Mouse (Mus musculus): Measurements from ENCODE around the gene Cmah. TPM values are rescaled to one million over a fixed set of nuclear protein-coding genes. Genes with fewer than 3 reads are reported as not detected.

Gene Cmah
- polyA plus RNA-seq, 1 experiment from 2014 or later = 0.04 TPM

DNA sequence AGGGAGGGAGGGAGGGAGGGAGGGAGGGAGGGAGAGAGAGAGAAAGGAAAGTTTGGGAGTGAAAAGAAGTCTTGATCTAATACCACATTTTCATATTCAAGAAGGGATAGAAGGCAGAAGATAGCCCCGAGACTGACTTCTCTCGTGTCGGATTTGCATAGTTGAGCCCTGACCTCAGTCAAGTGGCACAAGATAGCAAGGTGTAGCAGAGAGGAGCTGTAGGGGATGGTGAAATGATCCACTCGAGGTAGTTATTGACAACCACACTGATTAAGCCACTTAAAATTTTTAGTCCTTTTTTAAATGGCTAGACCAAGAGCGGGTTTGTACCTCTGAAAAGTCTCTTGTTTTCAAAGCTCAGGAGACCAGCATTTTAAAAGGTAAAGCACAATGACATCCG is 171.1 kb downstream of the Cmah start:
- Histone ChIP-seq H3K4me2 (ENCODE audit: low read depth, low read length) (no peak overlapping the region), H3K27ac (ENCODE audit: low read depth, low read length) (no peak overlapping the region), H3K4me3 (ENCODE audit: low read depth, low read length) (no peak overlapping the region), H3K9me3 (ENCODE audit: control insufficient read depth, low read length) (no peaks in the 10 kb centered on the region), H3K27me3 (ENCODE audit: control insufficient read depth, insufficient read depth, low read length) (no peaks in the 10 kb centered on the region), H3K9ac (replicated peaks; ENCODE audit: low read depth, low read length) (no peak overlapping the region), H3K36me3 (ENCODE audit: control insufficient read depth, insufficient read depth, low read length) (no peaks in the 10 kb centered on the region), H3K4me1 (ENCODE audit: control insufficient read depth, insufficient read depth, low read length) (0 out of 2 replicates have a peak, but pooled peaks cover 2% of the 10 kb centered on the region)
- no peak for ATAC-seq (ENCODE audit: low read depth)
- WGBS = 87% methylated on average over 6 of the region's 6 CpGs

DNA sequence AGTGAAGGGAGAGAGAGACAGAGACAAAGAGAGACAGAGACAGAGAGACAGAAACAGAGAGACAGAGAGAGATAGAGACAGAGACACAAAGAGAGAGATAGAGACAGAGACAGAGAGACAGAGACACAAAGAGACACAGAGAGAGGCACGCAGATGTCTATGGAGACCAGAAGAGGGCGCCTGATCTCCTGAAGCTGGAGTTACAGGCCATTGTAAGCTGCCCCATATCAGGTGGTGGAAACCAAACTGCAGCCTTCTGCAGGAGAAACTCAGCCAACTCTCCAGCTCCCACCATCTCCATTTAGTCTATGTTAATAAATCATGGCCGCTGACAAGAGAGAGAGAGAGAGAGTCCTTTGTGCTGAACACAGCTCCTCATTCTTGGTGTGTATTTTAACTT is 172.3 kb downstream of the Cmah start:
- Histone ChIP-seq H3K4me1 (ENCODE audit: control insufficient read depth, insufficient read depth, low read length) (0 out of 2 replicates have a peak, but pooled peaks cover 2% of the 10 kb centered on the region), H3K4me2 (ENCODE audit: low read depth, low read length) (no peak overlapping the region), H3K9me3 (ENCODE audit: control insufficient read depth, low read length) (no peaks in the 10 kb centered on the region), H3K27ac (ENCODE audit: low read depth, low read length) (no peak overlapping the region), H3K36me3 (ENCODE audit: control insufficient read depth, insufficient read depth, low read length) (no peaks in the 10 kb centered on the region), H3K9ac (replicated peaks; ENCODE audit: low read depth, low read length) (no peak overlapping the region), H3K27me3 (ENCODE audit: control insufficient read depth, insufficient read depth, low read length) (no peaks in the 10 kb centered on the region), H3K4me3 (ENCODE audit: low read depth, low read length) (no peak overlapping the region)
- WGBS = 36% methylated on average over 3 of the region's 3 CpGs
- ATAC-seq (ENCODE audit: low read depth) = no peak

DNA sequence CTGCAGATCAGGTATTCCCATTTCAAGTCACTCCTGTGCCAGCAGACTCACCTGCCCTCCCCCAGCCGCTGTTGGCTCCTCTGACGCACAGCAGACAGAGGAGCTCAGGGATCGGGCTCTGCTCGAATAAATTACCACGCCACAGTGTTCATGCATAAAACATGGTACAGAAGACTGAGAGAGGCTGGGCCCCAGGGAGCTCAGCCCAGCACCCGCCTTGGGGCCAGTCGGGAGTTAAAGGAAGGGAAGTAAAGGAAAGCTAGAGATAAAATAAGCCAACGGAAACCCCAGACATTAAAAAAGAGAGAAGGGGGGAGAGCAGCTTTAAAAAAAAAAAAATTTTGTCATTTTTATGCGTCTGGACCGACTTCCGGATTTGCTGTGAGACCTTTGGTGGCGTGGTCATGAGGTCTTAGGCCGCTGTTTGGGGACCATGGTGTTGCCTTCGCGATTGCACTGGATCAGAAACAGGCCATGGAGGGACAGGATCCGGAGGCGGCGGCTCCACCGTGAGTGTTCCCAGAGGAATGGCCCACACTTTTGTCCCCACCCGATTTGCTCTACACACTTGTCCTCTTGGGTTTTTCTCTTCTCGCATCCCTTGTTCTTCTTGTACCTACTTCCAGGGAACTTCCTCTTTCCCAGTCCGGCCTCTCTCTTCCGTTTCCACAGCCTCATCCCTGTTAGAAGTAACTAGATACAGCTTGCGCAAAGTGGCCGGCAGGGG is 174.1 kb downstream of the Cmah start:
- Histone ChIP-seq H3K9me3 (ENCODE audit: control insufficient read depth, low read length) (no peaks in the 10 kb centered on the region), H3K9ac (replicated peaks; ENCODE audit: low read depth, low read length) (no peak overlapping the region), H3K27ac (ENCODE audit: low read depth, low read length) (no peak overlapping the region), H3K4me2 (ENCODE audit: low read depth, low read length) (no peak overlapping the region), H3K4me3 (ENCODE audit: low read depth, low read length) (no peak overlapping the region), H3K4me1 (ENCODE audit: control insufficient read depth, insufficient read depth, low read length) (0 out of 2 replicates have a peak, but pooled peaks cover 2% of the 10 kb centered on the region), H3K36me3 (ENCODE audit: control insufficient read depth, insufficient read depth, low read length) (no peaks in the 10 kb centered on the region), H3K27me3 (ENCODE audit: control insufficient read depth, insufficient read depth, low read length) (no peaks in the 10 kb centered on the region)
- ATAC-seq (ENCODE audit: low read depth) = peak; percentile 66; the same call in 1 of the 2 replicates
- 65% methylated on average over 25 of the region's 25 CpGs for WGBS

DNA sequence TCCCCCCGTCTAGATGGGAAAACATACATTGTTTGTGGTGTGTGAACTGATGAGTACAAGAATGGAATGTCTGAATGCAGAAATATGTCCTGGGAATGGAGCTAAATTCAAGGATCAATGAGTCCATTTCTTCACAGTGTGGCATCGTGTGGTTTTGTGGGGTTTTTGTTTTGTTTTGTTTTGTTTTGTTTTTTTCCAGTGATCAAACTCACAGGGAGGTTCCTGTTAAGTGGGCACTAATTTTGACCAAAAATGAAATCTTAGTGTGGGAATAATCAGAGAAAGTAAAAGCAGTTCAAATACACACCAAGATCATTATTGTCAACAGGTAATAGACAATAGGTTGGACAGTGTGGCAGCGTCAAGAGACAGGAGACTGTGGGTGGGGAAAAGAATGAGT is 174.7 kb downstream of the Cmah start:
- Histone ChIP-seq H3K27me3 (ENCODE audit: control insufficient read depth, insufficient read depth, low read length) (no peaks in the 10 kb centered on the region), H3K4me2 (ENCODE audit: low read depth, low read length) (no peak overlapping the region), H3K4me1 (ENCODE audit: control insufficient read depth, insufficient read depth, low read length) (0 out of 2 replicates have a peak, but pooled peaks cover 2% of the 10 kb centered on the region), H3K9ac (replicated peaks; ENCODE audit: low read depth, low read length) (no peak overlapping the region), H3K4me3 (ENCODE audit: low read depth, low read length) (no peak overlapping the region), H3K27ac (ENCODE audit: low read depth, low read length) (no peak overlapping the region), H3K9me3 (ENCODE audit: control insufficient read depth, low read length) (no peaks in the 10 kb centered on the region), H3K36me3 (ENCODE audit: control insufficient read depth, insufficient read depth, low read length) (no peaks in the 10 kb centered on the region)
- WGBS = 89% methylated on average over 3 of the region's 3 CpGs
- no peak for ATAC-seq (ENCODE audit: low read depth)

DNA sequence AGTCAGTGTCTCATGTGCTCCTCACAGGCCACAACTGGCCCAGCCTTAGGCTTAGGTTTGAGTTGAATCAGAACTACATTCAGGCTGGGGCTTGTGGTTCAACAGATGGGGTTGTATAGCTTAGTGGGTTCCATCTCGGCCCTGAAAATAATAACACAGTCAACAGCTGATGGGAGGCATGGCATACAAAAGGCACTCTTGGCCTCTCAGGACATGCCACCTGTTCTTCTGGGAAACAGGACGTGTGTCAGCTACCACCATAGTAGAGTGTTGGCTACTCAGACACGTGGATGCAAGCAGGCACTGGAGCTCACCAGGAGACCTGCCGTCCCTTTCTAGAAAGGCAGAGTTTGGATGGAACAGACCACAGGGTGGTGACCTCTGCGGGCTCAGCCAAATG is 178.6 kb downstream of the Cmah start:
- WGBS = 88% methylated on average over 5 of the region's 5 CpGs
- 0 out of 2 replicates have a peak, but pooled peaks cover 2% of the 10 kb centered on the region for H3K4me1 ChIP-seq (ENCODE audit: control insufficient read depth, insufficient read depth, low read length)
- H3K27me3 ChIP-seq (ENCODE audit: control insufficient read depth, insufficient read depth, low read length) = no peaks in the 10 kb centered on the region
- ATAC-seq (ENCODE audit: low read depth) = no peak
- H3K4me2 ChIP-seq (ENCODE audit: low read depth, low read length) = no peak overlapping the region
- no peak overlapping the region for H3K4me3 ChIP-seq (ENCODE audit: low read depth, low read length)
- no peak overlapping the region for H3K27ac ChIP-seq (ENCODE audit: low read depth, low read length)
- H3K9me3 ChIP-seq (ENCODE audit: control insufficient read depth, low read length) = no peaks in the 10 kb centered on the region
- no peak overlapping the region for H3K9ac ChIP-seq (replicated peaks; ENCODE audit: low read depth, low read length)
- H3K36me3 ChIP-seq (ENCODE audit: control insufficient read depth, insufficient read depth, low read length) = no peaks in the 10 kb centered on the region

DNA sequence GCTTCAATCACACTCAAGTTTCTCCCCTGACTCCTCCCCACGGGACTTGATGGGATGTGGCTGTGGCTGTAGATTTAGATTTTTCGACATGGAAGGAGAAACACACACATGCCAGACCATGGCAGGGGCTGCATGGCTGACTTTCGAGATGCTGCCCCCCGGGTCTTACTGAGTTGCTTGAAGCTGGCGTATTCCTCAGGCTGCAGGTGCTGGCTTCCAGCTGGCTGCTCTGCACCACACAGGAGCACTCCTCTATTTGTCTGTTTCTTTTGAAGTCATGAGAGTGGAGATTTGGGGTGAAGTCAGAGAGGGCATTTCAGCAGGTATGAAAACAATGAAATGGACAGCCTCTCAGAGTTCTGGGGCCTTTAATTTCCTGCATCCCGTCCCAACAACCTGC is 180.0 kb downstream of the Cmah start:
- Histone ChIP-seq H3K27ac (ENCODE audit: low read depth, low read length) (no peak overlapping the region), H3K4me3 (ENCODE audit: low read depth, low read length) (no peak overlapping the region), H3K27me3 (ENCODE audit: control insufficient read depth, insufficient read depth, low read length) (no peaks in the 10 kb centered on the region), H3K4me1 (ENCODE audit: control insufficient read depth, insufficient read depth, low read length) (no peaks in the 10 kb centered on the region), H3K4me2 (ENCODE audit: low read depth, low read length) (no peak overlapping the region), H3K9me3 (ENCODE audit: control insufficient read depth, low read length) (no peaks in the 10 kb centered on the region), H3K36me3 (ENCODE audit: control insufficient read depth, insufficient read depth, low read length) (no peaks in the 10 kb centered on the region), H3K9ac (replicated peaks; ENCODE audit: low read depth, low read length) (no peak overlapping the region)
- 80% methylated on average over 6 of the region's 6 CpGs for WGBS
- no peak for ATAC-seq (ENCODE audit: low read depth)

DNA sequence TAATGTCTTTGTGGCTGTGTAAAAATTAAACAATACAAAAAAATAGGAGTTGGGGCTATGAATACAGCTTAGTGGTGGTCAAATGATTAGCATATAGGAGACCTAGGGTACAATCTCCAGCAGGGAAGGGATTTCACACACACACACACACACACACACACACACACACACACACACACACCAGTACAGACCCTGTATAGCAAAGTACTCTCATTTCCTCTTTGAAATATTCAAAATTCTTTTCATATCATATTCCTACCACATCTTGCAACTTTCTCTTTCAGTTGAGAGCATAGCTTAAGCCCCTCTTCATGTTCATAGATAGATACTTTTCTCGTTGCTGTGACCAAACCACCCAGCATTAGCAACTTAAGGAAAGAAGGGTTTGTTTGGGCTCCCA is 181.7 kb downstream of the Cmah start:
- Histone ChIP-seq H3K9me3 (ENCODE audit: control insufficient read depth, low read length) (no peaks in the 10 kb centered on the region), H3K27me3 (ENCODE audit: control insufficient read depth, insufficient read depth, low read length) (no peaks in the 10 kb centered on the region), H3K4me2 (ENCODE audit: low read depth, low read length) (no peak overlapping the region), H3K4me3 (ENCODE audit: low read depth, low read length) (no peak overlapping the region), H3K27ac (ENCODE audit: low read depth, low read length) (no peak overlapping the region), H3K9ac (replicated peaks; ENCODE audit: low read depth, low read length) (no peak overlapping the region), H3K4me1 (ENCODE audit: control insufficient read depth, insufficient read depth, low read length) (no peaks in the 10 kb centered on the region), H3K36me3 (ENCODE audit: control insufficient read depth, insufficient read depth, low read length) (no peaks in the 10 kb centered on the region)
- ATAC-seq (ENCODE audit: low read depth) = no peak
- 76% methylated on average over 1 of the region's 1 CpGs for WGBS

DNA sequence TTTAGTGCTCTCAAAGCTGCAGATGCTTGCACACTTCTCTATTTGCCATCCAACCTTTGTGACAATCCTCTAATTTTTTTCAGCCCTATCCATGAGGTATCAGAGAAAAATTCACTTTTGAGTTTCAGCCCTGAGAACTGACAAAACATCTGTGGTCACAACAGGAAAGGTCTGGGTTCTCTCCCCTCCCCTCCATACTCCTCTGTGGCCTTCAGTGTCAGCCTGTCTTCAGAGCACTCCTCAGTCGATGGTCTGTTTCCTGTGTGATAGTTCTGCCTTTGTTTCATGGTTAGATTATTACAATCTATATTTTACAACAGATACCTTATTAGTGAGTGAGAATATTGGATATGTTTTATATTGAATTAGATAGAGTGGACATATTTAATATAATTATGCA is 184.2 kb downstream of the Cmah start:
- WGBS = 86% methylated on average over 1 of the region's 1 CpGs
- Histone ChIP-seq H3K9ac (replicated peaks; ENCODE audit: low read depth, low read length) (no peak overlapping the region), H3K36me3 (ENCODE audit: control insufficient read depth, insufficient read depth, low read length) (no peaks in the 10 kb centered on the region), H3K9me3 (ENCODE audit: control insufficient read depth, low read length) (no peaks in the 10 kb centered on the region), H3K27me3 (ENCODE audit: control insufficient read depth, insufficient read depth, low read length) (no peaks in the 10 kb centered on the region), H3K27ac (ENCODE audit: low read depth, low read length) (no peak overlapping the region), H3K4me3 (ENCODE audit: low read depth, low read length) (no peak overlapping the region), H3K4me1 (ENCODE audit: control insufficient read depth, insufficient read depth, low read length) (no peaks in the 10 kb centered on the region), H3K4me2 (ENCODE audit: low read depth, low read length) (no peak overlapping the region)
- ATAC-seq (ENCODE audit: low read depth) = no peak

DNA sequence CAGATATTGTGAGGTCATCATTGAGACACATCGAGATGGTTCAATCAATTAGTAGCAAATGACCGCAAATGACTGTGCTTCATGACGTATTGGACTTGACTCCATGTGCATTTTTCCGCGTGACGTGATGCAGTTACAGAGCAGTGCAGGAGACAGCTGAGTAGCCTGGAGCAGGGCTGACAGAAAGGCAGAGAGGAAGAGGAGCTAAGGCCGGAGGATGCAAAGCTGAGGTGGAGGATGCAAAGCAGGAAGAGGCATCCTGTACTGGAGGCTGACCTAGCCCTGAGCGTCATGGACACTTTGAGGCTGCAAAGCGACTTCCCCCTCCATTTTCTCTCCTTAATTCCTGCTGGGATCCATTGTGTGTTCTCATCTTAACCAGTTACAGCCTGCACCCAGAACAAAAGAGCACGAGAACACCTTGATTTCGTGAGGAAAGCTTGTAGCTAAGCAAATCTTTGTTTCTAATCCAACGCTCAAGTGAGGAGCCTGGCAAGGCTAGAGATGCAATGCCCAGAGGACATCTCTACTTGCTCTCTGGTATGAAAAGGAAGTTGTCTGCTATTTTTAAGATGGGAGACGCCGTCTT is 184.8 kb downstream of the Cmah start:
- Histone ChIP-seq H3K27me3 (ENCODE audit: control insufficient read depth, insufficient read depth, low read length) (no peaks in the 10 kb centered on the region), H3K4me2 (ENCODE audit: low read depth, low read length) (no peak overlapping the region), H3K27ac (ENCODE audit: low read depth, low read length) (no peak overlapping the region), H3K4me3 (ENCODE audit: low read depth, low read length) (no peak overlapping the region), H3K4me1 (ENCODE audit: control insufficient read depth, insufficient read depth, low read length) (no peaks in the 10 kb centered on the region), H3K36me3 (ENCODE audit: control insufficient read depth, insufficient read depth, low read length) (no peaks in the 10 kb centered on the region), H3K9me3 (ENCODE audit: control insufficient read depth, low read length) (no peaks in the 10 kb centered on the region), H3K9ac (replicated peaks; ENCODE audit: low read depth, low read length) (no peak overlapping the region)
- 78% methylated on average over 14 of the region's 14 CpGs for WGBS
- ATAC-seq (ENCODE audit: low read depth) = no peak

Data from neural tube, embryonic 14.5 days (tissue).